Mouse (Mus musculus): ENCODE measurements at regions not wholly inside any gene's neighbourhood (a gene's known extent, or its start where the extent isn't known, plus 50 kb on each side); places are given as distances from the start of the nearest gene placed in this dataset.

GRCm38 (mm10) chr4:50036079-50036478 lies 190.5 kb upstream of the Grin3a start:
- TF ChIP-seq POLR2A (IDR thresholded peaks at IDR 0.05; ENCODE audit: insufficient read depth, low read depth, low read length) (no peak), EP300 (IDR thresholded peaks at IDR 0.05; ENCODE audit: insufficient read depth, low read depth, low read length) (no peak), CTCF (IDR thresholded peaks at IDR 0.05) (no peak)
